Mouse (Mus musculus): ENCODE results near the gene Fv1. TPM values are rescaled to one million over a fixed set of nuclear protein-coding genes. Genes with fewer than 3 reads are reported as not detected.

The Fv1 gene
- polyA plus RNA-seq (2014; fragmentation: Illumina TruSeq; extraction: RNeasy Lipid Tissue Mini Kit (QIAGEN cat#74804); ENCODE audit: low read depth, low replicate concordance): 2.4 TPM

DNA sequence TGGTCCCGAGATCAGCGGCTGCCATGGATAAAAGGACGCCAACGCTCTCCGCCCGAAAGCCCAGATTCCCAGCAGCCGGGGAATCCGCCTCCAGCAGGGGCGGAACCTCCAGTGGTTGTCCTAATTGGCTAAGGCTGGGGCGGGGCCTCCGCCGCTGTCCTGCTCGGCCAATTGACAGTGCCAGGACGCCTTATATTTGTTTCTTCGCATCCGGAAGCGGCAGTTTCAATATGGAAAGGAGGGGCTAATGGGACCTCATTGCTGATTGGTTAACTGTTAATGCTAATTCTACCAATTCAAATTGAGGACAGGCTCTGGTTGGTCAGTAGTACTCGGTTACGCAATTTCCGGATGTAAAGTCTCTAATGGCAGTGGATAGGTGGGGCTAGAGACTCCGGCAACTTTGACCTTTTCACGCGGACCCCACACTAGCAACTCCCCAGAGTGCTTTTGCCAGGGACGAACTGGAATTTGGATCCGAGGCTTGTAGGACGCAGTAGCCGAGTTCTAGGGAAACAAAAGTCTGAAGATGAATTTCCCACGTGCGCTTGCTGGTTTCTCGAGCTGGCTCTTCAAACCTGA is at the start of gene Fv1, which contains the start of gene Miip:
TSS of gene Fv1 (plus strand) at position 530 of the 582 bp plus-strand sequence.
TSS of gene Miip (minus strand) at position 367 of the 582 bp plus-strand sequence.

GRCm38 (mm10) chr4:147847614-147848583 is 20.9 kb upstream of the Fv1 start, which contains the start of gene Zfp933:
Gene Zfp933 (minus strand): TSS chr4:147848366.

GRCm38 (mm10) chr4:147904313-147905089 is 35.7 kb downstream of the Fv1 start, which contains the start of gene Mfn2:
Gene Mfn2 (minus strand): TSS chr4:147904704.

Other genes starting within 250 kb of the Fv1 start
- gene Zfp979, start 226.5 kb upstream of the Fv1 start, polyA plus RNA-seq (2014; fragmentation: Illumina TruSeq; extraction: RNeasy Lipid Tissue Mini Kit (QIAGEN cat#74804); ENCODE audit: low read depth, low replicate concordance): 0.34 TPM
- not detected for gene Zfp534, start 166.4 kb upstream of the Fv1 start, polyA plus RNA-seq (2014; fragmentation: Illumina TruSeq; extraction: RNeasy Lipid Tissue Mini Kit (QIAGEN cat#74804); ENCODE audit: low read depth, low replicate concordance)
- gene Zfp984, start 59.2 kb upstream of the Fv1 start, polyA plus RNA-seq (2014; fragmentation: Illumina TruSeq; extraction: RNeasy Lipid Tissue Mini Kit (QIAGEN cat#74804); ENCODE audit: low read depth, low replicate concordance): 11.2 TPM
- gene Zfp933, start 20.6 kb upstream of the Fv1 start, polyA plus RNA-seq (2014; fragmentation: Illumina TruSeq; extraction: RNeasy Lipid Tissue Mini Kit (QIAGEN cat#74804); ENCODE audit: low read depth, low replicate concordance): 7.2 TPM
- gene Miip, start 163 bp upstream of the Fv1 start, polyA plus RNA-seq (2014; fragmentation: Illumina TruSeq; extraction: RNeasy Lipid Tissue Mini Kit (QIAGEN cat#74804); ENCODE audit: low read depth, low replicate concordance): 1.6 TPM
- 21.5 TPM for gene Mfn2, start 35.7 kb downstream of the Fv1 start, polyA plus RNA-seq (2014; fragmentation: Illumina TruSeq; extraction: RNeasy Lipid Tissue Mini Kit (QIAGEN cat#74804); ENCODE audit: low read depth, low replicate concordance)
- 3.8 TPM for gene Plod1, start 67.8 kb downstream of the Fv1 start, polyA plus RNA-seq (2014; fragmentation: Illumina TruSeq; extraction: RNeasy Lipid Tissue Mini Kit (QIAGEN cat#74804); ENCODE audit: low read depth, low replicate concordance)
- 3.3 TPM for gene 2510039O18Rik, start 71.9 kb downstream of the Fv1 start, polyA plus RNA-seq (2014; fragmentation: Illumina TruSeq; extraction: RNeasy Lipid Tissue Mini Kit (QIAGEN cat#74804); ENCODE audit: low read depth, low replicate concordance)
- gene Nppb, start 116.8 kb downstream of the Fv1 start, polyA plus RNA-seq (2014; fragmentation: Illumina TruSeq; extraction: RNeasy Lipid Tissue Mini Kit (QIAGEN cat#74804); ENCODE audit: low read depth, low replicate concordance): not detected
- gene Nppa, start 131.7 kb downstream of the Fv1 start, polyA plus RNA-seq (2014; fragmentation: Illumina TruSeq; extraction: RNeasy Lipid Tissue Mini Kit (QIAGEN cat#74804); ENCODE audit: low read depth, low replicate concordance): not detected
- gene Clcn6, start 169.8 kb downstream of the Fv1 start, polyA plus RNA-seq (2014; fragmentation: Illumina TruSeq; extraction: RNeasy Lipid Tissue Mini Kit (QIAGEN cat#74804); ENCODE audit: low read depth, low replicate concordance): 1.1 TPM
- gene Mthfr, start 170.1 kb downstream of the Fv1 start, polyA plus RNA-seq (2014; fragmentation: Illumina TruSeq; extraction: RNeasy Lipid Tissue Mini Kit (QIAGEN cat#74804); ENCODE audit: low read depth, low replicate concordance): 2.1 TPM
- 1.2 TPM for gene Agtrap, start 219.1 kb downstream of the Fv1 start, polyA plus RNA-seq (2014; fragmentation: Illumina TruSeq; extraction: RNeasy Lipid Tissue Mini Kit (QIAGEN cat#74804); ENCODE audit: low read depth, low replicate concordance)